Mouse (Mus musculus): ENCODE results near the gene Chkb.
A peak's percentile ranks its signal among the peaks of the same experiment; 100 is the strongest.

GRCm38 (mm10) chr15:89430341-89430740, 633 bp upstream of the Chkb start:
- TF ChIP-seq CTCF (IDR thresholded peaks at IDR 0.05) = peak; percentile 16; the same call in 1 of the 2 replicates
- no peak for TF ChIP-seq EP300 (IDR thresholded peaks at IDR 0.05)

Data from lung, postnatal 0 days (tissue).